In genomic region chr11:21402481-21403254, GRCm38 (mm10) we compare ENCODE assay signal across 13 mouse cellular contexts. TPM values are rescaled to one million over a fixed set of nuclear protein-coding genes. Genes with fewer than 3 reads are reported as not detected.
DNase-seq lines count a peak whose midpoint lies in the region; ATAC-seq and TF ChIP-seq lines count a peak whose summit lies in the region.
"Had no signal": no experiment of that assay in that cellular context is flagged by ENCODE, and none has a peak within 500 bp of the region (broad histone marks: within the 10 kb centered on the region; RNA-seq: fewer than 3 reads in every experiment).

No protein-coding gene starts in this region.

- no peak for TF ChIP-seq CTCF in kidney, adult 2 months (conservative IDR thresholded peaks at IDR 0.05; ENCODE audit: insufficient read depth, insufficient read length, low read depth, low read length)
- no peak for TF ChIP-seq CTCF in left cerebral cortex, adult 2 months (IDR thresholded peaks at IDR 0.05)

- no peaks in the 10 kb centered on the region for H3K36me3 ChIP-seq in kidney, adult 2 months (ENCODE audit: control insufficient read depth, insufficient read depth, low read length)
- H3K36me3 ChIP-seq: heart, embryonic 10.5 days; hindbrain, embryonic 12.5 days; kidney, embryonic 15.5 days; liver, embryonic 13.5 days had no signal

- H3K4me3 ChIP-seq in kidney, adult 2 months (ENCODE audit: insufficient read depth, low read depth, low read length), result no peak overlapping the region
- no peak overlapping the region for H3K4me3 ChIP-seq in left cerebral cortex, adult 2 months
- H3K4me3 ChIP-seq: heart, embryonic 10.5 days; hindbrain, embryonic 12.5 days; kidney, embryonic 15.5 days; liver, embryonic 13.5 days had no signal

- no peaks in the 10 kb centered on the region for H3K4me1 ChIP-seq in kidney, adult 2 months (ENCODE audit: control insufficient read depth, insufficient read depth, low read length)
- H3K4me1 ChIP-seq: hindbrain, embryonic 12.5 days; kidney, embryonic 15.5 days had no signal

- H3K27ac ChIP-seq in kidney, adult 2 months (ENCODE audit: insufficient read depth, low read depth, low read length), result no peak overlapping the region
- H3K27ac ChIP-seq in left cerebral cortex, adult 2 months, result no peak overlapping the region
- H3K27ac ChIP-seq: heart, embryonic 10.5 days; hindbrain, embryonic 12.5 days; kidney, embryonic 15.5 days; liver, embryonic 13.5 days had no signal

- H3K27me3 ChIP-seq in kidney, adult 2 months (replicated peaks; ENCODE audit: control insufficient read depth, insufficient read depth, low read length), result no peaks in the 10 kb centered on the region
- H3K27me3 ChIP-seq: hindbrain, embryonic 12.5 days; kidney, embryonic 15.5 days; liver, embryonic 13.5 days had no signal

- ATAC-seq in granulocyte monocyte progenitor cell, adult 5-6 weeks (replicated peaks; ENCODE audit: poor library complexity, severe bottlenecking), result peak; percentile 98
- peak; percentile 96 for ATAC-seq in megakaryocyte, adult 5-6 weeks (ENCODE audit: poor library complexity, severe bottlenecking)
- ATAC-seq in inflammation-experienced regulatory T-cells, adult 6 months, result no peak

- 55% methylated on average over 5 of the region's 5 CpGs for WGBS in kidney, adult 2 months

- intact Hi-C loops in heart, postnatal 14 days (cut with DNase I), result no loop called here
- intact Hi-C loops in left cerebral cortex, adult 2 months (cut with DNase I), result no loop called here

- DNase-seq in kidney, adult 2 months, result peak; percentile 20
- no peak for DNase-seq in kidney, postnatal 25 days
- peak; percentile 66 for DNase-seq in NIH3T3 (ENCODE audit: low read depth)
- DNase-seq in heart, postnatal 14 days, result no peak
- DNase-seq in left cerebral cortex, adult 2 months (ENCODE audit: extremely low spot score in 1 of 2, low spot score in 2 of 2), result no peak
- DNase-seq: cerebellum, postnatal 10 days; liver, embryonic 13.5 days had no signal

- TF ChIP-seq POLR2A in kidney, adult 2 months (IDR thresholded peaks at IDR 0.05; ENCODE audit: low read depth, low read length), result no peak

RNA-seq across cellular contexts. Expression of gene Ugp2, which starts 31.7 kb away (rescaled TPM):
- polyA plus RNA-seq in kidney, adult 2 months (2012; rRNA removed), result 14.2 and 21.7 TPM in 2 replicates
- total RNA-seq in granulocyte monocyte progenitor cell, adult 5-6 weeks (2014; fragmentation: Nextera tagmentation), result 34.3 and 48.5 TPM in 2 replicates
- 49.3 and 67.1 TPM in 2 replicates for total RNA-seq in granulocyte monocyte progenitor cell, adult 5-6 weeks (2017)
- 129 and 140 TPM in 2 replicates for total RNA-seq in megakaryocyte, adult 5-6 weeks (2015)
- total RNA-seq in megakaryocyte, adult 5-6 weeks (2017), result 113 and 121 TPM in 2 replicates
- 10 to 100 TPM; 35.8 to 49.2 (median 36.8) TPM for polyA plus RNA-seq in inflammation-experienced regulatory T-cells, adult 6 months (2017; shearing (Covaris generic))
- 100 to 1,000 TPM; 168 to 175 TPM for total RNA-seq in heart, postnatal 14 days (2021)
- 10 to 100 TPM; 69.0 to 76.3 TPM for total RNA-seq in left cerebral cortex, adult 2 months (2021)

Comparison
In these comparisons a context has a peak if more than half of its experiments do, and no peak if none do; other contexts are left out.
1. DNase-seq: peak in kidney, adult 2 months (single experiment) and NIH3T3 (single experiment); none in kidney, postnatal 25 days (0 of 2), heart, postnatal 14 days (0 of 2) and left cerebral cortex, adult 2 months (0 of 2).